Mouse (Mus musculus): ENCODE data around the gene Bid. TPM values are rescaled to one million over a fixed set of nuclear protein-coding genes. Genes with fewer than 3 reads are reported as not detected.

Gene Bid
- polyA plus RNA-seq (2016; fragmentation: Nextera tagmentation; extraction: Ambion mirVana), result 16.8 and 19.4 TPM in 2 replicates

GRCm38 (mm10) chr6:120916074-120916971, at the start of gene Bid:
Gene Bid, minus strand, starts transcription at chr6:120916853.
- peak; percentile 92 for DNase-seq (ENCODE audit: low spot score)
- H3K27me3 ChIP-seq (replicated peaks; ENCODE audit: low read depth, poor library complexity, severe bottlenecking), result peaks cover 20% of the 10 kb centered on the region
- no peaks in the 10 kb centered on the region for H3K36me3 ChIP-seq (replicated peaks)
- no peaks in the 10 kb centered on the region for H3K9me3 ChIP-seq
- peak within 1 kb of the TSS; percentile 76 for H3K27ac ChIP-seq (replicated peaks)
- WGBS, result 1% methylated on average over 67 of the region's 67 CpGs
- peak within 1 kb of the TSS; percentile 83 for H3K4me3 ChIP-seq
- peaks cover 34% of the 10 kb centered on the region for H3K4me1 ChIP-seq

DNA sequence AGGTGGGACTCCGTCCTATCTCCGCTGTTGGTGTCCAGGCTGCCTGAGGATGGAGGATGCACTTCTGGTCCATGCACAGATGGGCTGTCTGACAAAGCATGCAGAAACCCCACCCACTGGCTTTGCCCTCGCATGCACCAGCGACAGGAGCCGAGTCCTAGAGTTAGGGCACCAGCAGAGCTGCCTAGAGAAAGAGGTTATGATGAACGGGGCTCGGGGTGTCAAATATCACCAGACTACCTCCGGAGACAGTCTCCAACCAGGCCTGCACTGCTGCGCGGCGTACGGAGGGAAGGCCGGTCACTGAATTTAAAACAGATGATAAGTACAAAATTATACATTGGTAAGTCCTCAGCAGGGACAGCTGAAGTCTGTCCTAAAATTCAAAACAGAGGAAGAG, 49.2 kb upstream of the Bid start:
- WGBS, result 38% methylated on average over 13 of the region's 13 CpGs
- DNase-seq (ENCODE audit: low spot score), result peak; percentile 76

GRCm38 (mm10) chr6:120964179-120964578, 47.5 kb upstream of the Bid start:
- H3K4me3 ChIP-seq, result no peak overlapping the region
- H3K27me3 ChIP-seq (replicated peaks; ENCODE audit: low read depth, poor library complexity, severe bottlenecking), result no peaks in the 10 kb centered on the region
- no peaks in the 10 kb centered on the region for H3K9me3 ChIP-seq
- H3K27ac ChIP-seq (replicated peaks), result no peak overlapping the region
- DNase-seq (ENCODE audit: low spot score), result no peak
- WGBS, result 92% methylated on average over 3 of the region's 3 CpGs
- peaks cover 13% of the 10 kb centered on the region for H3K36me3 ChIP-seq (replicated peaks)
- peaks cover 17% of the 10 kb centered on the region for H3K4me1 ChIP-seq

More for the DNA sequence above, 49.2 kb upstream of the Bid start:
- Histone ChIP-seq H3K4me1 (peaks cover 20% of the 10 kb centered on the region), H3K36me3 (replicated peaks) (peaks cover 15% of the 10 kb centered on the region), H3K27me3 (replicated peaks; ENCODE audit: low read depth, poor library complexity, severe bottlenecking) (no peaks in the 10 kb centered on the region), H3K4me3 (no peak overlapping the region), H3K9me3 (no peaks in the 10 kb centered on the region), H3K27ac (replicated peaks) (peak overlapping the region; percentile 31)

- no peak for DNase-seq (ENCODE audit: low spot score)
- Histone ChIP-seq H3K27me3 (replicated peaks; ENCODE audit: low read depth, poor library complexity, severe bottlenecking) (no peaks in the 10 kb centered on the region), H3K9me3 (no peaks in the 10 kb centered on the region), H3K4me3 (no peak overlapping the region), H3K27ac (replicated peaks) (no peak overlapping the region), H3K4me1 (peaks cover 13% of the 10 kb centered on the region), H3K36me3 (replicated peaks) (peaks cover 47% of the 10 kb centered on the region)
- 91% methylated on average over 9 of the region's 9 CpGs for WGBS
Measured at GRCm38 (mm10) chr6:120960338-120961030, 43.8 kb upstream of the Bid start.

DNA sequence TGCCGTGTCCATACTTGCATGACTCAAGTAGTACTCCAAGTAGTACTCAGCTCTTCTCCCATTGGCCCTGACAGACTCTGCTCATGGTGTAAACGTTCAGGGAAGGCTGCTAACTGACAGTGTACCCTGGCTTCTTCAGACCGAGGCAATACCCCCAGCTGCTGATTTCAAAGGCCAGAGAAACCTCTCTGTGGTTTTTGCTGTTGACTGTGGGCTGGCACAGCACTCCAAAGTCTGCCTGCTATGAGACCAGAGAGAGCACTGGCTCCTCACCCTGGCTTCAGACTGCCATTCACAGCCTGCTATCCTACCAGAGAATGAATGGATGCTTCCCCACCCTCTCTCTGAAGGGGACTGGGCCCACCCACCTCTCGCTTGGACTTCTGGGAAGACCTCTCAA, 40.7 kb upstream of the Bid start:
- DNase-seq (ENCODE audit: low spot score), result no peak
- H3K4me1 ChIP-seq, result no peaks in the 10 kb centered on the region
- 87% methylated on average over 4 of the region's 4 CpGs for WGBS
- H3K36me3 ChIP-seq (replicated peaks), result peaks cover 67% of the 10 kb centered on the region
- no peak overlapping the region for H3K4me3 ChIP-seq
- 0 out of 2 replicates have a peak overlapping the region, but pooled peaks have one; percentile 8 for H3K27ac ChIP-seq (replicated peaks)
- no peaks in the 10 kb centered on the region for H3K9me3 ChIP-seq
- H3K27me3 ChIP-seq (replicated peaks; ENCODE audit: low read depth, poor library complexity, severe bottlenecking), result no peaks in the 10 kb centered on the region

DNA sequence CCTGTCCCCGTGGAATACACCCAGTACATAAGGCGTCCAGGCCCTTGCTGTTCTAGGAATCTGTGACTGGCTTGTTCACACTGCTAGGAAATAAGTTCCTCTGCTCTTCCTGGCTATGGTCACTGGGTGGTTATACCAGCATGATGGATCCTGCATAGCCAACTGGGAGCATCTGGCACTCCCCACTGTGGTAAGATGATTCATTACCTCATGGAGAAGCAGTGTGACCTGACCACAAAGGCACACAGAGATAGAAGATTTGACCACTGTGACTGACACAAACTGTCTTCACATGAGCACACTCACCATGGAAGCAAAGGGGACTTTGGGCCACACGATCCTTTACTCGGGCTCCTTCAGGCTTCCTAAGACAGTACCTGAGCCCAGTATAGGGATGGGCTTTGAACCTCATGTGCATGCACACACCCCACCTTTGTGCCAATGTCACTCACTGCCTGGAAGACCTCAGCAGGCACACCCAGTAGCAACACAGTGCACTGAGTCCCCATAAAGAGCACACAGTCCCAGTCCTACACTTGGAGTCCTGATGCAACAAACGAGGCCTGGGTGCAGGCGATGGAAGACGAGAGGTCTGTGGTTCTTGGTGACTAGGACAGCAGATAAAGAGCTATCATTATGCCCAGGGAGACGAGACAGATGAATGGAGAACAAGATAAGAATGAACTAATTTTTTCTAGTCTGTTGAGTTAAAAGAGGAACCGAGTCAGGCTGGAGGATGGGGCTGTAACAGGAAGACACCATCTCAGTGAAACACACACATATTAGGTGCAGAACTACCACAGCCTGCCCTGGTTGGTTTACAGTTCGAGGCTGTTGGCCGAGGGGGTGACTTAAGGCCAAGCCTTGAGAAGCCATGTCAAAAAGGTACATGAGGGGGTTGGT, 39.9 kb upstream of the Bid start:
- no peak for DNase-seq (ENCODE audit: low spot score)
- H3K27ac ChIP-seq (replicated peaks), result no peak overlapping the region
- 88% methylated on average over 11 of the region's 11 CpGs for WGBS
- H3K9me3 ChIP-seq, result no peaks in the 10 kb centered on the region
- no peak overlapping the region for H3K4me3 ChIP-seq
- H3K36me3 ChIP-seq (replicated peaks), result peaks cover 72% of the 10 kb centered on the region
- no peaks in the 10 kb centered on the region for H3K4me1 ChIP-seq
- H3K27me3 ChIP-seq (replicated peaks; ENCODE audit: low read depth, poor library complexity, severe bottlenecking), result no peaks in the 10 kb centered on the region

- Histone ChIP-seq H3K27me3 (replicated peaks; ENCODE audit: low read depth, poor library complexity, severe bottlenecking) (no peaks in the 10 kb centered on the region), H3K9me3 (no peaks in the 10 kb centered on the region), H3K4me3 (no peak overlapping the region), H3K4me1 (no peaks in the 10 kb centered on the region), H3K36me3 (replicated peaks) (peaks cover 74% of the 10 kb centered on the region), H3K27ac (replicated peaks) (no peak overlapping the region)
- WGBS, result 80% methylated on average over 3 of the region's 3 CpGs
- no peak for DNase-seq (ENCODE audit: low spot score)
Measured at GRCm38 (mm10) chr6:120955215-120955614, 38.6 kb upstream of the Bid start.

DNA sequence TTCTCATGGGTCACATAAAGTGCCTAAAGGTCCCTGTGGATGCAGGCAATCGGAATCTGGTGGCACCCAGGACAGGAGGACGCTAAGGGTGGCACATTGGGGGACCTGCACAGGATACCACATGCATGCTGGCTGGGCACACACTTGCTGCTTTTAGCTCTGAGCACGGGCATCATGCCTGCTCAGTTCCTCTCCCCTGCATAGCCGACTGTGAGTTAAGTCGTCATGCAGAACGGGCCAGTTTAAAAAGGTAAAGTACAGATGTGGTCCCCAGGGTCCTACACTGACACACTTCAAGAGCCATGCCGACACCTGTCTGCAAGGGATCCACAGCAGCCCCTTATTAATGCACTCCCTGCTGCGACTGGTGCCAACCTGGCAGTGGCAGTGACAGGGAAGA, 37.6 kb upstream of the Bid start:
- Histone ChIP-seq H3K36me3 (replicated peaks) (peaks cover 74% of the 10 kb centered on the region), H3K4me3 (no peak overlapping the region), H3K9me3 (no peaks in the 10 kb centered on the region), H3K4me1 (no peaks in the 10 kb centered on the region), H3K27ac (replicated peaks) (no peak overlapping the region), H3K27me3 (replicated peaks; ENCODE audit: low read depth, poor library complexity, severe bottlenecking) (no peaks in the 10 kb centered on the region)
- no peak for DNase-seq (ENCODE audit: low spot score)
- whole genome bisulfite sequencing, result 90% methylated on average over 8 of the region's 8 CpGs

- WGBS, result 93% methylated on average over 6 of the region's 6 CpGs
- Histone ChIP-seq H3K9me3 (no peaks in the 10 kb centered on the region), H3K4me3 (no peak overlapping the region), H3K27me3 (replicated peaks; ENCODE audit: low read depth, poor library complexity, severe bottlenecking) (no peaks in the 10 kb centered on the region), H3K27ac (replicated peaks) (no peak overlapping the region), H3K36me3 (replicated peaks) (peaks cover 66% of the 10 kb centered on the region), H3K4me1 (no peaks in the 10 kb centered on the region)
- DNase-seq (ENCODE audit: low spot score), result no peak
Measured at GRCm38 (mm10) chr6:120952475-120952874, 35.8 kb upstream of the Bid start.

- no peaks in the 10 kb centered on the region for H3K9me3 ChIP-seq
- peaks cover 60% of the 10 kb centered on the region for H3K36me3 ChIP-seq (replicated peaks)
- DNase-seq (ENCODE audit: low spot score), result no peak
- WGBS, result 94% methylated on average over 6 of the region's 6 CpGs
- H3K27ac ChIP-seq (replicated peaks), result no peak overlapping the region
- no peaks in the 10 kb centered on the region for H3K4me1 ChIP-seq
- H3K27me3 ChIP-seq (replicated peaks; ENCODE audit: low read depth, poor library complexity, severe bottlenecking), result no peaks in the 10 kb centered on the region
- no peak overlapping the region for H3K4me3 ChIP-seq
Measured at GRCm38 (mm10) chr6:120951311-120951710, 34.7 kb upstream of the Bid start.

DNA sequence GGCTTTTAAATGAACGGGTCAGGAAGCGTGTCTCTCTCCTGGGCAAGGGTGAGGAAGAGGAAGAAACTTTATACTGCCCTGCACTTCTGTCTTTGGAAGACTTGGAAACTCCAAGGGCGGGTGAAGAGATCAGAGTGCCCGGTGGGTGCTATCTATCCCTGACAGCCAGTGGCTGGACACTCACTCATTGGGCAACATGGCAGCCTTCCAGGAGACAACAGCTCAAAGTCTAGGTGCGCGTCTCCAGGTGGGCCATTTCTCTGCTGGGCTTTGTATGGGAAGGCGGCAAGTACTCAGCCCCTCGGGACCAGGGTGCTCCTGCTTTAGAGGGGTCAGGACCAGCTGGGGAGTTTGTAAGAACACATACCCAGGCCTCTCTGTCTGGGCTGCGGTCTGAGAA, 28.9 kb upstream of the Bid start:
- no peak overlapping the region for H3K27ac ChIP-seq (replicated peaks)
- H3K9me3 ChIP-seq, result no peaks in the 10 kb centered on the region
- DNase-seq (ENCODE audit: low spot score), result no peak
- no peaks in the 10 kb centered on the region for H3K27me3 ChIP-seq (replicated peaks; ENCODE audit: low read depth, poor library complexity, severe bottlenecking)
- no peaks in the 10 kb centered on the region for H3K4me1 ChIP-seq
- no peak overlapping the region for H3K4me3 ChIP-seq
- 96% methylated on average over 9 of the region's 9 CpGs for WGBS
- peaks cover 21% of the 10 kb centered on the region for H3K36me3 ChIP-seq (replicated peaks)

- no peaks in the 10 kb centered on the region for H3K27me3 ChIP-seq (replicated peaks; ENCODE audit: low read depth, poor library complexity, severe bottlenecking)
- 92% methylated on average over 5 of the region's 5 CpGs for WGBS
- no peak for DNase-seq (ENCODE audit: low spot score)
Measured at GRCm38 (mm10) chr6:120943964-120944363, 27.3 kb upstream of the Bid start.

More at GRCm38 (mm10) chr6:120943964-120944363, 27.3 kb upstream of the Bid start:
- H3K36me3 ChIP-seq (replicated peaks), result peaks cover 12% of the 10 kb centered on the region
- no peaks in the 10 kb centered on the region for H3K9me3 ChIP-seq
- no peaks in the 10 kb centered on the region for H3K4me1 ChIP-seq
- no peak overlapping the region for H3K27ac ChIP-seq (replicated peaks)
- no peak overlapping the region for H3K4me3 ChIP-seq

Measured in embryonic facial prominence, embryonic 10.5 days (tissue).